Mouse (Mus musculus): ENCODE measurements around the gene Mrtfb. TPM values are rescaled to one million over a fixed set of nuclear protein-coding genes. Genes with fewer than 3 reads are reported as not detected.

The Mrtfb gene
- polyA plus RNA-seq, 1 experiment from 2014 or later = 21.8 TPM

GRCm38 (mm10) chr16:13426831-13427589, 170.7 kb downstream of the Mrtfb start:
- WGBS = 74% methylated on average over 10 of the region's 10 CpGs
- H3K4me3 ChIP-seq (ENCODE audit: low read depth, low read length) = no peak overlapping the region
- DNase-seq (ENCODE audit: low spot score) = no peak
- H3K27ac ChIP-seq (ENCODE audit: low read length) = no peak overlapping the region
- H3K9ac ChIP-seq (replicated peaks; ENCODE audit: low read depth) = no peak overlapping the region
- no peak overlapping the region for H3K4me2 ChIP-seq (replicated peaks; ENCODE audit: low read depth, low read length)
- TF ChIP-seq CTCF (IDR thresholded peaks at IDR 0.05) (no peak), EP300 (IDR thresholded peaks at IDR 0.05) (no peak)
- H3K27me3 ChIP-seq (replicated peaks; ENCODE audit: insufficient read depth, low read length) = no peaks in the 10 kb centered on the region
- no peak for ATAC-seq
- H3K9me3 ChIP-seq (ENCODE audit: low read length) = no peaks in the 10 kb centered on the region
- H3K36me3 ChIP-seq (ENCODE audit: insufficient read depth, low read length) = no peaks in the 10 kb centered on the region
- H3K4me1 ChIP-seq (ENCODE audit: insufficient read depth, low read depth, low read length) = no peaks in the 10 kb centered on the region

- Histone ChIP-seq H3K9me3 (ENCODE audit: low read length) (no peaks in the 10 kb centered on the region), H3K4me2 (replicated peaks; ENCODE audit: low read depth, low read length) (no peak overlapping the region), H3K36me3 (ENCODE audit: insufficient read depth, low read length) (no peaks in the 10 kb centered on the region), H3K27me3 (replicated peaks; ENCODE audit: insufficient read depth, low read length) (no peaks in the 10 kb centered on the region), H3K9ac (replicated peaks; ENCODE audit: low read depth) (no peak overlapping the region), H3K4me3 (ENCODE audit: low read depth, low read length) (no peak overlapping the region), H3K27ac (ENCODE audit: low read length) (no peak overlapping the region), H3K4me1 (ENCODE audit: insufficient read depth, low read depth, low read length) (no peaks in the 10 kb centered on the region)
- WGBS = 71% methylated on average over 5 of the region's 5 CpGs
- no peak for DNase-seq (ENCODE audit: low spot score)
- ATAC-seq = no peak
- no peak for TF ChIP-seq EP300 (IDR thresholded peaks at IDR 0.05)
- no peak for TF ChIP-seq CTCF (IDR thresholded peaks at IDR 0.05)
Observed at GRCm38 (mm10) chr16:13428077-13428476, 171.8 kb downstream of the Mrtfb start.

- Histone ChIP-seq H3K4me2 (replicated peaks; ENCODE audit: low read depth, low read length) (no peak overlapping the region), H3K27ac (ENCODE audit: low read length) (no peak overlapping the region), H3K4me3 (ENCODE audit: low read depth, low read length) (no peak overlapping the region), H3K9me3 (ENCODE audit: low read length) (no peaks in the 10 kb centered on the region), H3K27me3 (replicated peaks; ENCODE audit: insufficient read depth, low read length) (no peaks in the 10 kb centered on the region), H3K4me1 (ENCODE audit: insufficient read depth, low read depth, low read length) (no peaks in the 10 kb centered on the region), H3K36me3 (ENCODE audit: insufficient read depth, low read length) (no peaks in the 10 kb centered on the region), H3K9ac (replicated peaks; ENCODE audit: low read depth) (no peak overlapping the region)
- 94% methylated on average over 1 of the region's 1 CpGs for WGBS
- no peak for ATAC-seq
- no peak for DNase-seq (ENCODE audit: low spot score)
- TF ChIP-seq EP300 (IDR thresholded peaks at IDR 0.05) (no peak), CTCF (IDR thresholded peaks at IDR 0.05) (no peak)
Observed at GRCm38 (mm10) chr16:13428806-13429205, 172.5 kb downstream of the Mrtfb start.

GRCm38 (mm10) chr16:13429921-13430606, 173.8 kb downstream of the Mrtfb start:
- Histone ChIP-seq H3K36me3 (ENCODE audit: insufficient read depth, low read length) (no peaks in the 10 kb centered on the region), H3K4me3 (ENCODE audit: low read depth, low read length) (no peak overlapping the region), H3K4me2 (replicated peaks; ENCODE audit: low read depth, low read length) (no peak overlapping the region), H3K9me3 (ENCODE audit: low read length) (no peaks in the 10 kb centered on the region), H3K4me1 (ENCODE audit: insufficient read depth, low read depth, low read length) (no peaks in the 10 kb centered on the region), H3K27me3 (replicated peaks; ENCODE audit: insufficient read depth, low read length) (no peaks in the 10 kb centered on the region), H3K27ac (ENCODE audit: low read length) (no peak overlapping the region), H3K9ac (replicated peaks; ENCODE audit: low read depth) (no peak overlapping the region)
- DNase-seq (ENCODE audit: low spot score) (peak; percentile 35), ATAC-seq (peak; percentile 48)
- 54% methylated on average over 7 of the region's 7 CpGs for WGBS
- TF ChIP-seq CTCF (IDR thresholded peaks at IDR 0.05) (no peak), EP300 (IDR thresholded peaks at IDR 0.05) (no peak)

GRCm38 (mm10) chr16:13430940-13431339, 174.7 kb downstream of the Mrtfb start:
- DNase-seq (ENCODE audit: low spot score) (no peak), ATAC-seq (no peak)
- H3K4me2 ChIP-seq (replicated peaks; ENCODE audit: low read depth, low read length) = no peak overlapping the region
- H3K36me3 ChIP-seq (ENCODE audit: insufficient read depth, low read length) = no peaks in the 10 kb centered on the region
- no peak overlapping the region for H3K9ac ChIP-seq (replicated peaks; ENCODE audit: low read depth)
- H3K4me1 ChIP-seq (ENCODE audit: insufficient read depth, low read depth, low read length) = no peaks in the 10 kb centered on the region
- H3K27me3 ChIP-seq (replicated peaks; ENCODE audit: insufficient read depth, low read length) = no peaks in the 10 kb centered on the region
- H3K4me3 ChIP-seq (ENCODE audit: low read depth, low read length) = no peak overlapping the region
- H3K27ac ChIP-seq (ENCODE audit: low read length) = no peak overlapping the region
- TF ChIP-seq EP300 (IDR thresholded peaks at IDR 0.05) = no peak
- TF ChIP-seq CTCF (IDR thresholded peaks at IDR 0.05) = no peak
- 60% methylated on average over 1 of the region's 1 CpGs for WGBS
- H3K9me3 ChIP-seq (ENCODE audit: low read length) = no peaks in the 10 kb centered on the region

GRCm38 (mm10) chr16:13435627-13436026, 179.3 kb downstream of the Mrtfb start:
- ATAC-seq = no peak
- TF ChIP-seq EP300 (IDR thresholded peaks at IDR 0.05) = no peak
- 0 out of 2 replicates have a peak, but pooled peaks have one; percentile 10 for TF ChIP-seq CTCF (IDR thresholded peaks at IDR 0.05)
- 86% methylated on average over 2 of the region's 2 CpGs for WGBS
- no peaks in the 10 kb centered on the region for H3K9me3 ChIP-seq (ENCODE audit: low read length)
- no peak for DNase-seq (ENCODE audit: low spot score)
- H3K4me1 ChIP-seq (ENCODE audit: insufficient read depth, low read depth, low read length) = peaks cover 3% of the 10 kb centered on the region; the same call in 1 of the 2 replicates
- H3K4me2 ChIP-seq (replicated peaks; ENCODE audit: low read depth, low read length) = no peak overlapping the region
- H3K36me3 ChIP-seq (ENCODE audit: insufficient read depth, low read length) = no peaks in the 10 kb centered on the region
- H3K9ac ChIP-seq (replicated peaks; ENCODE audit: low read depth) = no peak overlapping the region
- no peak overlapping the region for H3K4me3 ChIP-seq (ENCODE audit: low read depth, low read length)
- H3K27ac ChIP-seq (ENCODE audit: low read length) = no peak overlapping the region
- no peaks in the 10 kb centered on the region for H3K27me3 ChIP-seq (replicated peaks; ENCODE audit: insufficient read depth, low read length)

All from lung, postnatal 0 days (tissue).